Mouse (Mus musculus) embryonic facial prominence, embryonic 13.5 days (tissue): Measurements from ENCODE around the gene Atg16l2. TPM values are rescaled to one million over a fixed set of nuclear protein-coding genes. Genes with fewer than 3 reads are reported as not detected.
A peak's percentile ranks its signal among the peaks of the same experiment; 100 is the strongest.

ENCODE experiments used
- ATAC-seq: fragments of 200-750 bp; cut with Nextera tagmentation; 2 replicates; pipeline ENCODE4 v1.8.0; 2017; ENCODE audit warnings: low read depth; ENCODE audit not compliant: insufficient number of reproducible peaks, insufficient read depth, low FRiP score, low TSS enrichment
- H3K27ac ChIP-seq: fragments of 300-500 bp; sonication (generic); 2 replicates; pipeline ENCODE4 v1.5.1; 2015; ENCODE audit warnings: moderate library complexity, mild to moderate bottlenecking, inconsistent platforms
- H3K27me3 ChIP-seq: fragments of 300-500 bp; sonication (generic); 2 replicates; pipeline ENCODE4 v1.6.1; 2015; ENCODE audit warnings: mild to moderate bottlenecking, inconsistent platforms
- H3K36me3 ChIP-seq: fragments of 300-500 bp; sonication (generic); 2 replicates; pipeline ENCODE4 v1.6.1; 2015; ENCODE audit warnings: mild to moderate bottlenecking, inconsistent platforms
- H3K4me1 ChIP-seq: fragments of 300-500 bp; sonication (generic); 2 replicates; pipeline ENCODE4 v1.6.1; 2015; ENCODE audit warnings: inconsistent platforms
- H3K4me2 ChIP-seq: fragments of 300-500 bp; sonication (generic); 2 replicates; pipeline ENCODE4 v1.6.1; 2015; ENCODE audit warnings: moderate library complexity, mild to moderate bottlenecking, inconsistent platforms
- H3K4me3 ChIP-seq: fragments of 300-500 bp; sonication (generic); 2 replicates; pipeline ENCODE4 v1.5.1; 2015; ENCODE audit warnings: mild to moderate bottlenecking, inconsistent platforms
- H3K9ac ChIP-seq: fragments of 300-500 bp; sonication (generic); 2 replicates; pipeline ENCODE4 v1.6.1; 2015; ENCODE audit warnings: mild to moderate bottlenecking, inconsistent platforms
- H3K9me3 ChIP-seq: fragments of 300-500 bp; sonication (generic); 2 replicates; pipeline ENCODE4 v1.6.1; 2016; ENCODE audit warnings: inconsistent platforms
- WGBS: fragments of 180-500 bp; shearing (Covaris S2); methylation state at CpG from one replicate; pipeline ENCODE4 v1.1.7; 2015; ENCODE audit warnings: mixed read lengths; 5-methylcytosine and 5-hydroxymethylcytosine counted together
- polyA plus RNA-seq: library from polyadenylated mRNA; unstranded; fragments of >200 nt; fragmentation: Nextera tagmentation; extraction: Ambion mirVana; gene quantifications from 2 replicates; pipeline ENCODE4 v1.2.1, GENCODE M21; 2015

Gene Atg16l2
- polyA plus RNA-seq, 1 experiment from 2014 or later = 15.7 TPM

- peak overlapping the region; percentile 91 for H3K4me2 ChIP-seq
- peak overlapping the region; percentile 81 for H3K9ac ChIP-seq
- H3K27me3 ChIP-seq = peaks cover 30% of the 10 kb centered on the region
- WGBS = under 1% methylated on average over 42 of the region's 61 CpGs
- H3K36me3 ChIP-seq = no peaks in the 10 kb centered on the region; the same call in 1 of the 2 replicates
- H3K9me3 ChIP-seq = no peaks in the 10 kb centered on the region
- H3K27ac ChIP-seq = peak overlapping the region; percentile 48; the same call in 1 of the 2 replicates
- ATAC-seq = peak; percentile 71
- peak overlapping the region; percentile 77 for H3K4me3 ChIP-seq
- peaks cover 27% of the 10 kb centered on the region for H3K4me1 ChIP-seq
Measured at GRCm38 (mm10) chr7:101321218-101321827, 19.3 kb upstream of the Atg16l2 start.

- ATAC-seq = 0 out of 2 replicates have a peak, but pooled peaks have one; percentile 66
- WGBS = 6% methylated on average over 24 of the region's 37 CpGs
- peaks cover 30% of the 10 kb centered on the region for H3K27me3 ChIP-seq
Measured at GRCm38 (mm10) chr7:101320399-101321217, 18.6 kb upstream of the Atg16l2 start.

GRCm38 (mm10) chr7:101319796-101320195 is 17.7 kb upstream of the Atg16l2 start:
- 80% methylated on average over 1 of the region's 1 CpGs for WGBS
- Histone ChIP-seq H3K9ac (no peak overlapping the region), H3K27me3 (peaks cover 30% of the 10 kb centered on the region), H3K9me3 (no peaks in the 10 kb centered on the region), H3K36me3 (no peaks in the 10 kb centered on the region), H3K4me1 (peaks cover 27% of the 10 kb centered on the region), H3K27ac (no peak overlapping the region), H3K4me2 (no peak overlapping the region), H3K4me3 (no peak overlapping the region)
- no peak for ATAC-seq

More at GRCm38 (mm10) chr7:101320399-101321217, 18.6 kb upstream of the Atg16l2 start:
- no peaks in the 10 kb centered on the region for H3K9me3 ChIP-seq
- peak overlapping the region; percentile 81 for H3K9ac ChIP-seq
- no peaks in the 10 kb centered on the region; the same call in 1 of the 2 replicates for H3K36me3 ChIP-seq
- H3K27ac ChIP-seq = peak overlapping the region; percentile 48; the same call in 1 of the 2 replicates
- H3K4me1 ChIP-seq = peaks cover 27% of the 10 kb centered on the region
- H3K4me3 ChIP-seq = peak overlapping the region; percentile 77
- peak overlapping the region; percentile 91 for H3K4me2 ChIP-seq

GRCm38 (mm10) chr7:101318848-101319247 is 16.8 kb upstream of the Atg16l2 start:
- Histone ChIP-seq H3K9me3 (no peaks in the 10 kb centered on the region), H3K9ac (no peak overlapping the region), H3K4me2 (no peak overlapping the region), H3K27ac (no peak overlapping the region), H3K4me3 (no peak overlapping the region), H3K36me3 (no peaks in the 10 kb centered on the region), H3K27me3 (peaks cover 30% of the 10 kb centered on the region), H3K4me1 (peaks cover 27% of the 10 kb centered on the region)
- 62% methylated on average over 4 of the region's 4 CpGs for WGBS
- ATAC-seq = no peak

GRCm38 (mm10) chr7:101317014-101317413 is 15.0 kb upstream of the Atg16l2 start, which contains the start of gene Stard10:
TSS of gene Stard10 (plus strand) at chr7:101317086.
- Histone ChIP-seq H3K36me3 (no peaks in the 10 kb centered on the region), H3K4me1 (peaks cover 16% of the 10 kb centered on the region), H3K9me3 (no peaks in the 10 kb centered on the region), H3K27me3 (peaks cover 24% of the 10 kb centered on the region), H3K27ac (no peak within 1 kb of the TSS), H3K4me3 (no peak within 1 kb of the TSS), H3K9ac (no peak within 1 kb of the TSS), H3K4me2 (no peak within 1 kb of the TSS)
- ATAC-seq = no peak
- 84% methylated on average over 3 of the region's 3 CpGs for WGBS

GRCm38 (mm10) chr7:101316591-101317001 is 14.5 kb upstream of the Atg16l2 start:
- no peak overlapping the region for H3K27ac ChIP-seq
- 62% methylated on average over 6 of the region's 6 CpGs for WGBS
- H3K9me3 ChIP-seq = no peaks in the 10 kb centered on the region
- H3K4me3 ChIP-seq = no peak overlapping the region
- H3K4me1 ChIP-seq = peaks cover 12% of the 10 kb centered on the region
- no peak overlapping the region for H3K9ac ChIP-seq
- peaks cover 20% of the 10 kb centered on the region for H3K27me3 ChIP-seq
- no peaks in the 10 kb centered on the region for H3K36me3 ChIP-seq
- H3K4me2 ChIP-seq = no peak overlapping the region
- no peak for ATAC-seq

- Histone ChIP-seq H3K27ac (no peak overlapping the region), H3K36me3 (no peaks in the 10 kb centered on the region), H3K4me2 (no peak overlapping the region), H3K9ac (no peak overlapping the region), H3K27me3 (peaks cover 18% of the 10 kb centered on the region), H3K9me3 (no peaks in the 10 kb centered on the region), H3K4me3 (no peak overlapping the region), H3K4me1 (0 out of 2 replicates have a peak, but pooled peaks cover 8% of the 10 kb centered on the region)
- no peak for ATAC-seq
Measured at GRCm38 (mm10) chr7:101315699-101316098, 13.6 kb upstream of the Atg16l2 start.

GRCm38 (mm10) chr7:101314396-101314795 is 12.3 kb upstream of the Atg16l2 start:
- peaks cover 11% of the 10 kb centered on the region for H3K27me3 ChIP-seq

GRCm38 (mm10) chr7:101313033-101313432 is 11.0 kb upstream of the Atg16l2 start:
- Histone ChIP-seq H3K4me3 (no peak overlapping the region), H3K27me3 (peaks cover 1% of the 10 kb centered on the region; the same call in 1 of the 2 replicates), H3K27ac (no peak overlapping the region), H3K4me2 (no peak overlapping the region), H3K4me1 (0 out of 2 replicates have a peak, but pooled peaks cover 4% of the 10 kb centered on the region), H3K9me3 (no peaks in the 10 kb centered on the region), H3K9ac (no peak overlapping the region), H3K36me3 (no peaks in the 10 kb centered on the region)
- WGBS = 70% methylated on average over 3 of the region's 3 CpGs
- ATAC-seq = no peak

More at GRCm38 (mm10) chr7:101314396-101314795, 12.3 kb upstream of the Atg16l2 start:
- H3K4me2 ChIP-seq = no peak overlapping the region
- no peaks in the 10 kb centered on the region for H3K9me3 ChIP-seq
- H3K4me1 ChIP-seq = 0 out of 2 replicates have a peak, but pooled peaks cover 4% of the 10 kb centered on the region
- H3K27ac ChIP-seq = no peak overlapping the region
- no peak overlapping the region for H3K9ac ChIP-seq
- WGBS = 61% methylated on average over 5 of the region's 5 CpGs
- ATAC-seq = no peak
- H3K4me3 ChIP-seq = no peak overlapping the region
- no peaks in the 10 kb centered on the region for H3K36me3 ChIP-seq

GRCm38 (mm10) chr7:101311061-101311460 is 9.0 kb upstream of the Atg16l2 start:
- H3K4me3 ChIP-seq = peak overlapping the region; percentile 72
- peak overlapping the region; percentile 94; the same call in 1 of the 2 replicates for H3K27ac ChIP-seq
- 27% methylated on average over 2 of the region's 2 CpGs for WGBS
- ATAC-seq = no peak
- H3K4me1 ChIP-seq = 0 out of 2 replicates have a peak, but pooled peaks cover 4% of the 10 kb centered on the region
- no peaks in the 10 kb centered on the region for H3K9me3 ChIP-seq
- H3K36me3 ChIP-seq = no peaks in the 10 kb centered on the region
- no peaks in the 10 kb centered on the region for H3K27me3 ChIP-seq
- 0 out of 2 replicates have a peak overlapping the region, but pooled peaks have one; percentile 78 for H3K9ac ChIP-seq
- H3K4me2 ChIP-seq = peak overlapping the region; percentile 61

- peak; percentile 92 for ATAC-seq
- H3K9me3 ChIP-seq = no peaks in the 10 kb centered on the region
- H3K4me2 ChIP-seq = peak overlapping the region; percentile 61
- H3K4me1 ChIP-seq = 0 out of 2 replicates have a peak, but pooled peaks cover 4% of the 10 kb centered on the region
- H3K4me3 ChIP-seq = peak overlapping the region; percentile 72
- no peaks in the 10 kb centered on the region for H3K27me3 ChIP-seq
- WGBS = 1% methylated on average over 43 of the region's 43 CpGs
- H3K9ac ChIP-seq = peak overlapping the region; percentile 78
- H3K27ac ChIP-seq = peak overlapping the region; percentile 94
- no peaks in the 10 kb centered on the region for H3K36me3 ChIP-seq
Measured at GRCm38 (mm10) chr7:101310327-101311028, 8.4 kb upstream of the Atg16l2 start.
